Mouse (Mus musculus): ENCODE measurements at regions not wholly inside any gene's neighbourhood (a gene's known extent, or its start where the extent isn't known, plus 50 kb on each side); places are given as distances from the start of the nearest gene placed in this dataset.
A peak's percentile ranks its signal among the peaks of the same experiment; 100 is the strongest.

DNA sequence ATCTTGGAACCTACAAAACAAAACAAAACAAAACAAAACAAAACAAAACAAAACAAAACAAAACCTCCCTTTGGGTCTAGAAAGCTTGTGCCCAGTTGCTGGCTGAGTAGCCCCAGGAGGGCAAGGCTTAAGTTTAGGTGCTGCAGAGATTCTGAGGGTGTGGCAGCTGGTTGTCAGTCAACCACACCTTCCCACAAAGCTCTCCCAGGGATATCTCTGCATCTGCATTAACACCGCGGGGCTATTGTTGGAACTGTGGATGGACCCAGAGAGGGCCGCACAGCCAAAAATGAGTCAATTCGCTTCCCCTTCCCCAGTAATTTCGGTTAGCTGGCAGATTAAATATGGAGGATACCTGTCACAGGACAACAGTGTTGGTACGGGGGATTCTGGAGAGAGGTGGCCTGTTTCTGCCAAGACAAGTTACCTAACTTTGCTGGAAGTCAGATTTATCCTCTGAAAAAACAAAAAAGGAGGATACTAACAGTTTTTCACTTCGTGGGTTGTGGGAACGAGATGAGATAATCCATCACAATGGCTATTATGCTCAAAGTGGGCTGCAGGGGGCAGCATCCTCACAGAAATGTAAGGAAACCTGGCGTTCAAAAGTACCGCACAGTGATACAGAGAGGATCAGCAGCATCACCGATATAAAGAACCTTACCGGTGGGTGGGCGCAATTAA lies 96.7 kb downstream of the 1500009L16Rik start:
- DNase-seq = peak; percentile 82

GRCm38 (mm10) chr10:83819950-83820275 lies 97.2 kb downstream of the 1500009L16Rik start:
- DNase-seq = no peak

DNA sequence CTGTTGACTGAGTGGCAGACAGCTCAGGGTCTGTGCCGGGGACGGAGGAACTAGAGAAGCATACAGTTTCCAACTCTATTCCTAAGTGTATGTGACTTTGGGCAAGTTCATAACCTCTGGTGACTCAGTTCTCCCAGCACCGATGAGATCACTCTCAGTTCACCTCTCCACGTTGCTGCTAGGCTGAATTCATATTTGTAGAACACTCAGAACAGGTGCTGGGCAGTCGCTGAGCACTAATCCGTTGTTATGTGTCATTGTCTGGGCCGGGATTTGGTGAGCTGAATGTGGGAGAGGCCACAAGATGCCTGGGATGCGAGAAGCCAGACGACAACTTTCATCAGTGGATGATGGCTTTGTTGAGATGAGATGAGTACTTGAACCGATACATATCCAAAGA lies 98.4 kb downstream of the 1500009L16Rik start:
- DNase-seq = no peak

DNA sequence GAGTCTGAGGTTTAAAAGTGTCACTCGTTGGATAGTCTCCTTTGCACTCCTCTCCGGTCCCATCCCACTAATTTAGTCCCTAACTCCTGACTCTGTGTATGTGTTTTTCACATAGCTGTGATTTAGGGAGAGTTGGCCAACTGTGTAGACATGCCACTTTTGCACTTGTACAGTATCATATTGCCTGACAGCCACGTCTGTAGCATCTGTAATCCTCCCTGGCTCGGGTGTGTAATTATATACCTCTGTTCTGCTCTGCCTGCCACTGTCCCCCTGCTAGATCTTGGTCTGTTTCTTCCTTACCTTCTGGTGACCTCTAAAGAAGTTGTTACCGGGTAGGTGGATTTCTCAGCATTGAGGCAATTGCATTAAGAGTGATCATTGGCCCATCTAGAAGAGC lies 103.4 kb downstream of the 1500009L16Rik start:
- no peak for DNase-seq

DNA sequence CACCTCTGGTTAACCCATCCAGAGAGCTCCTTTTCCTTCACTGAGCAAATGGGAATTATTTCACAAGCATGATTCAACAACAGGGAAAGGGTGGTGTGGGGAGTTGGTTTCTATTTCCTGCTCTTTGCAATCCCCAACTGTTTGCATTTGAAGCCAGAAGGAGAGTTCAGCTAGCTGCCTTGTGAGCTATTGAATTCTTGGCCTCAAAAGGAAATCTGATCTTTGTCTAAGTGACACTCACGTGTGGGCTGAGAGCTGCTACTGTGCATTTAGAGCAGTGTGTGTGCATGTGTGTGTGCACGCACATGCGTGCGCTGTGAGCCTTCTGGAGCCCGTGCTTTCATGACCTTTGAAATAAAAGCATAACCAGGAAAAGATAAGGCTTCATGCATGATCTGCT lies 113.7 kb downstream of the 1500009L16Rik start:
- peak; percentile 14 for DNase-seq

DNA sequence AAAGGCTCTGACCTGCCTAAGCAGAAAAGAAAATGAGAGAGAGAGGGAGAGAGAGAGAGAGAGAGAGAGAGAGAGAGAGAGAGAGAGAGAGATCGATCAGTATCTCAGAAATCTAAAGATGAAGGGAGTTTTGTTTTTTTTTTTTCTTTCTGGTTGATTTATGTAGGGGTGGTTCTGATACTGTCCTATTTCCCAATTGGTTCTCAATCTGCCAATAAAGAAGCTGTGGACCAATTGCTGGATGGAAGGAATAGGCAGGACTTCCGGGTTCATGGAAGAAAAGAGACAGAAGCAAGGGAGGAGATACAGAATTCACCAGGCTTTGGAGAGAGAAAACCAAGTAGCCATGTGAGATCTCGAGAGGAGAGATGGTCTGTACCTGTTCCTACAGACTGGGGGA lies 117.6 kb downstream of the 1500009L16Rik start:
- no peak for DNase-seq

DNA sequence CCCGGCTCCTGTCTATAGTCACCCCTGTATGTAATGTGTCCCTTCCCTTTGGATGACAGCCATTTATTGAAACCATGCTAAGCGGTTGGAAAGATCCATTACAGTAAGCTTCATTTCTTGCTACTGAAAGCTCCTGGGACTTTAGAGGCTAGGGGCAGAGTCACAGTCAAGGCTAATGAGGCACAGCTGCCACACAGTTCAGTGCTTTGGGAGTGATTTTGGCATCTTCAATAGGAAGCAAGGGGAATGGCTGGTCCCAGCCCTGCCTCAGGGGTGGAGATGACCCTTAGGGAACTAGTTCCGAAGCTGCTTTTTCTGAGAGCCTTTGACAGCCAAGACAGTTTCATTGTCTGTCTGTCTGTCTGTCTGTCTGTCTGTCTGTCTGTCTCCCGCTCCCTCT lies 128.2 kb downstream of the 1500009L16Rik start:
- peak; percentile 39 for DNase-seq

DNA sequence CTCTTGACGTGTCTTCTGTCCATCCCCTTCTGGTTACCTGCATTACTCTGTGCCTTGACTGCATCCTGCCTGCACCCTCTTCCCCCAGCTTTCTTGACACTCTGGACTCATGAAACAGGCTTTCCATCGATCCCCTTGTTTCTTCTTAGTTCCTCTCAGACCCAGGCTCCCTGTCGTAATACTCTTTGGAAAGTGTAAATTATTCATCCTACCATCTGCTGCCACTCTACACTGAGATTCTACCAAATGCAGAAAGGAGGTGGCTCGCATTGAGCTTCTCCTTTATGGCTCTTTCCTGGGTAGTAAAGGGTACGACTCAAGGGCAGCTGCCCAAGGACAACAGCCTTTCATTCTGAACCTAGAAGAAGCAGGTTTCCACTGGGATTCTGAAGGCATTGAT lies 129.5 kb downstream of the 1500009L16Rik start:
- DNase-seq = no peak

DNA sequence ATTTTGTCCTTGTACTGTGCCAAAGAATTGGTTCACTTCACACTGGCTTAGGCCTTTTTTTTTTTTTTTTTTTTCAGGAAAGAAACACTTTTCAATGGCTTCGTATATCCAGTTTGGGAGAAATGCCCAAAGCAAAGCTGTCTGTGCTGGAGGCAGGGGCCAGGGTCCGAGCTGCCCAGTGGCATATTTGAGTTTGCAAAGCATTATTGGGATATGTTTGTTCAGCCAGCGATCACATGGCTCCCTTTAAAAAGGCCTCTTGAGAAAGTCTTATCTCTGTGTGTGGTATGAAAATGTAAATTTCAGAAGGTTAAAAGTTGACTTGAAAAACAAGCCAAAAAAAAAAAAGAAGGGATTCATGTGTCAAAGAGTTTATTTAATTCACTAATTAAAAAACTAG lies 130.1 kb downstream of the 1500009L16Rik start:
- DNase-seq = no peak

GRCm38 (mm10) chr10:83857794-83858442 lies 135.3 kb downstream of the 1500009L16Rik start:
- DNase-seq = peak; percentile 41

- no peak for DNase-seq
Measured at GRCm38 (mm10) chr10:83858689-83859088, 136.0 kb downstream of the 1500009L16Rik start.

DNA sequence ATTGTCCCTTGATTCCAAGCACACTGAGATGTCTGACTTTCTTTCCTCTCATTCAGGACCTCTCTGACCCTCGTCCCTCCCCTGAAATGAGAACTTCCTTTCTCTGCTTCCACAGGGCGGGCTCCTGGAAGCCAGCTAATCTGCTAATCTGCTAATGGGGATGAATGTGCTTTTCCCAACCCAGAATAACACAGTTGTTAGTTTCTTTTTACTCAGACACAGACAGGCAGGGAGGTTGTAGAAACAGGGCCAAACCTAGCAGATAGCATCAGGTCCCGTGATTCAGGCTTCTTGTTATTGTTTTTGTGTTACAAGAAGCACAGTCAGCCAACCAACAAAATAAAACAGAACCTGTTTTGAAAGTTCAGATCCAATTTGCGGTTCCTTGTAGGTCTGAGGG lies 137.0 kb downstream of the 1500009L16Rik start:
- no peak for DNase-seq

DNA sequence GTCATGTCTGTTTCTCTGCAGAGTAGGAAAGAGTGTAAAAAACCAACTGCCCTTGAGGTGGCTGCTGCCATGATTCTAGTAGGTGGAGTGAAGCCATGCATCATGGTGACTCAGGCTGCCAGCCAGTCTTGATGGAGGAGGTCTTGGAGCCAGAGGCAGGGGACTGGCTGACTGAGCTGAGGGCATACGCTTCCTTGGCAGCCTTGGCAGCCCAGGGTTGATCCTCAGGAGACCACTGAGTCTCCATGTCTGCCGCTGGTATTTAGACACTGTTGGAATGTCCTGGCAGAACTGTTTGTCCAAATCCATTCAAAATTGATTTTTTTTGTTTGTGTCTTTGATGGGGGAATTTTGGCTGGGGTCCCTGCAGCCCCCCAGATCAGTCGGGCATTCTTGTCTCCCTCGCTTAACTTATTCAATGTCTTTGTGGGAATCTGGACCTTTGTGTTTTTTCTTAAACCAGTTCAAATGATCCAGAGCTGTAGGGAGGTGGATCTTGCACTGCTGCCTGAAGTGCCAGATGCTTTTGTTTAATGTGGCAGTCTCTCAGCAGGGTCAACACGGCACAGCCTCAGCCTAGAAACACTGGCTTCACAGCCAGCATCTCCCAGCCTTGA lies 139.0 kb downstream of the 1500009L16Rik start:
- DNase-seq = no peak

DNA sequence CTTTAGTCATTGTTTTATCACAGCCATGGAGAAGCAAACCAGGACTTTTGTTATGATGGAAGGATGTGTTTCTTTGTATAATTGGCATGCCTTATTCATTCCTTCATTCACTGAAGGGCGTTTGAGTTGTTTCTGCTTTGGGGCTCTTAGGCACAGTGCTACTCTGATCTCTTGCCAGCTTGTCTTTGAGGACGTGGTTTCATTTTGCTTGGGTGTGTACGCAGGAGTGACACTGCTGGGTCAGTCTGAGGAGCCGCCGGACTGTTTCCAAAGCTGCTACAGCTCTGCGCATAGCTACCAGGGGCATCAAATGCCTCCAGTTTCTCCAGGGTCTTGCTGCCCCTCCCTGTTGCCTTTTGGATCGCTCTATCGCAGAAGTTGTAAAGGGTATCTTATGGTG lies 141.9 kb downstream of the 1500009L16Rik start:
- DNase-seq = no peak

DNA sequence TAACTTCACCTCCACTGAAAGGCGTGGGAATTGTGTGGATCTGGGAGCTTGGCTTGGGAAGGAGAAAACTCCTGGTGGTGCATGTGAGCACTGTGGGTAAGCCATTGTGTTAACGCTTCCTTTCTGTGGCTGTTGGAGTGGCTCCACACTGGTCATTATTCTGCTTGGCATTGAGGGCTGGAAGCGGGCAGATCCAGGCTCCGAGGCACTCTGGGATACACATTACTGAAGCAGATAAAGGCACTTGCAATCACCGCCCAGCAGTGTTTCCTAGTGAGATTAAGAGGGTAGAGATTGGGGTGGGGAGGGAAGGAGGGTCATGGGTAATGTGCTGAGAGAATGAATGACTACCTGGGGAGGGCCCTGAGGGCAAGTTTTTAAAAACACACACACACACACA lies 143.3 kb downstream of the 1500009L16Rik start:
- peak; percentile 34 for DNase-seq

DNA sequence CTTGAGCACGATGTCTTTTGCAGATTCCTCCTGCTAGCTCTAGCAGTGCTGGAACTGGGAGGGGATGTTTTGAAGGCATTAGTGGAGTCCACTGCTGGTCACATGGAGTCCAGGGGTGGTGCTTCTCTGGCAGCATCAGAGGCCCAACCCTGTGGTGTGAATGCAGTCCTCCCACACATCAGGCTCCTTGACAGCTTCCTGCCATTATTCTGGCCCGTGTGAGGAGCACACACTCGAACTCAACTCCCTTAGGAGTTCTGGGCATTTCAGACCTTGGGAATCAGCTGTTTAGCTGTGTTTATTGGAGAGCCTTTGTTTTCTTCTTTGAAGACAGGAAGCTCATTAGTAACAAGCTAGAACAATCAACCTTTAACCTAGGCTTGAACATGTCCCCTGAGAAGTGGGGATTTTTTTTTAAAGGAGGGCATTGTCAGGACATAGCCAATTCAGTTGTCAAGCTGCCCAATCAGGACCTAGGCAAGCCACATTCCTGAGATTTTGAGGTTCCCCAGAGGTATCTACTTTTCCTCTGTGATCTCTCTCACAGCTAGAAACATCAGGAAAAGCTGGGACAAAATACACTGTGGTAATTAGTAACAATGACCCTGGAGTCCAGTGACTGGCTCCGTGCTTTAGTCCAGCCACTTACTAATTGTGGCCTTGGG lies 149.2 kb downstream of the 1500009L16Rik start:
- peak; percentile 62 for DNase-seq

GRCm38 (mm10) chr10:83878745-83879144 lies 156.1 kb downstream of the 1500009L16Rik start:
- no peak for DNase-seq

DNA sequence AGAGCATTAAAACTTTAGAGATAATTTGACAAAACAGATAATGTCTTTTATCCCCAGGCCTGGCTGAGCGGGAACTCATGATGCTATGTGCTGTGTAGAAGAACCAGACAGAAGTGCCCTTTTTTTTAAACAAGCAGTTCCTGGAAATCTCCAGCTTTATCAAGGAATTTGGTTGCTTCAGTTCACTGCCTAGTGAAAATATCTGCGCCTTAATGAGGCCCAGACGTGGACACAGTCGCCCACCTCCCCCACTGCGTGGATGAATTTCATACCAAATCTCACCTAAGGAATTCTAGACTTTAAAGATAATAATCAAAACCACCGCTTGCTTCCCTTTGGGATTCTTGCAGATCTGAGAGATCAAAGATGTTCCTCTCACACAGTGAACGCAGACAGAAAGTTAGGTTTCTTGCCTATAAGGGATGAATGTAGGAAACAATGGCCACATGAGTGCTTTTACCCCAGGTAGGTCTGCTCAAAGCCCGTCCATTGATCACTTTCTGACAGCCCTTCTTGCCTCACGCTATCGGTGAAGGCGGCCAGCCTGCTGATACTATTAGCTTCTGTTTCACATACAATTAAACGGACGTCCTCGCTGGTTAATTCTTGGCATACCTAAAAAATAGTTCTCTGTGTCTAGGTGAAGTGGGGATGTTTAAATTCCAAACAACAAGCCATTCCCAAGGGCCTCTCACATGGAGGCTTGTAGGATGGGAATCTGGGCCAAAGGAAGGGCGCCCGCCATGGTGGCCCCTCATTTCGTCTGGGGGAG lies 159.6 kb downstream of the 1500009L16Rik start:
- no peak for DNase-seq

GRCm38 (mm10) chr10:83882891-83883185 lies 160.2 kb downstream of the 1500009L16Rik start:
- no peak for DNase-seq

- no peak for DNase-seq
Measured at GRCm38 (mm10) chr10:83884553-83884952, 161.9 kb downstream of the 1500009L16Rik start.

DNA sequence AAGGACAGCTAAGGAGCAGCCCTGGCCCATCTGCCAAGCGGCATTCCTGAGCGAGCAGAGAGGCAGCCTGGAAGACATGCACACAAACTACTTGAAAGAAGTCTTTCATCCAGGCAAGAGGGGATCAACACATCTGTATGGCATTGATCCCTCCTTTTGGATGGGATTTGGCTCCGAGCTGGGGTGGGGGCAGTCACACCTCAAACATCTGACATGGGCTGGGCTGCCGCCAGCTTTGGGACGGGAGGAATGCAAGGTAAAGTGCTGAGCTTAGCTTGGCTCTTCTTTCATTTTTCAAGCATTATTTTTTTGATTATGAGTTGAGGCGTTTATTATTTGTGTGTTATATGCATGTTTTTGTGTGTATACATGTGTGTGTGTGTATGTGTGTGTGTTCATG lies 165.9 kb downstream of the 1500009L16Rik start:
- no peak for DNase-seq

GRCm38 (mm10) chr10:83895741-83896150 lies 173.1 kb downstream of the 1500009L16Rik start:
- DNase-seq = peak; percentile 23

GRCm38 (mm10) chr10:83896160-83896559 lies 173.5 kb downstream of the 1500009L16Rik start:
- DNase-seq = no peak
